Mouse (Mus musculus): ENCODE measurements around the gene Grwd1. TPM values are rescaled to one million over a fixed set of nuclear protein-coding genes. Genes with fewer than 3 reads are reported as not detected.
"Not testable (repeated sequence)": the region's sequence is repeated elsewhere in the genome, so short reads cannot be mapped to it uniquely, and the experiment has no call there.

The Grwd1 gene
- total RNA-seq (2021), result 10 to 100 TPM; 19.5 to 21.0 TPM

DNA sequence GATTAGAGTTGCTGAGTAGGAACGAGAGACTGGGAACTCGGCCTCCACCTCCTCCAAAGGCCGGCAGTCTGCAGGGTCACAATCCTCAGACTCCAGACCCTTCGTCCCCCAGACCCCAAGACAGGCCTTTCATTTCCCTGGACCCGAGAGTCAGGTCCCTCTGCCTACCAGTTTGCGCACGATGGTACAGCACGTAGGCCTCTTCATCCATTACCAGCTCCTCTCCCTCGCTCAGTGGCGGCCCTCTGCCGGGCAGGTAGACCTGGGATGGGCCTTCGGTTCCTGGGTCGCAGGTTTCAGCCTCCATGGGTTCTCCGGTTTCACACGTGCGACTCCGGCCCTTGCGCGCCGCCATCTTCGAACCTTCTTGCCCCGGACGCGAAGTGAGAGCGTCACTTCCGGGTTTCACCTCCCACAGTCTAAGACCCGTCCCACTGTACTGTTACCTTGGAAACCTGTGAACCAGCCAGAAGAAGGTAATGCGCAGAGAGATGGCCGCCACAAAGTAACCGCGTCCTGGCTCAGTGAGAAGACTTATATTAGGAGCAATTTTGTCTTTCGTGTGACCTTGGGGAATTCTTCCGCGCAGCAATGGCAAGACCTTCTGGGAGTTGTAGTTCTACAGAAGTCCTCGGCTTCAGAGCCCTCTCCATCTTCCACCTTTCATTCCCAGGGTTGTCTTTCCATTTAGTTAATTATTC is at the start of gene Grwd1:
Gene Grwd1, minus strand, starts transcription at position 518 of the 701 bp plus-strand sequence.
- DNase-seq (ENCODE audit: low spot score in 2 of 2), result peak; percentile 89 to 90
- intact Hi-C loops (cut with DNase I), result no loop called here

DNA sequence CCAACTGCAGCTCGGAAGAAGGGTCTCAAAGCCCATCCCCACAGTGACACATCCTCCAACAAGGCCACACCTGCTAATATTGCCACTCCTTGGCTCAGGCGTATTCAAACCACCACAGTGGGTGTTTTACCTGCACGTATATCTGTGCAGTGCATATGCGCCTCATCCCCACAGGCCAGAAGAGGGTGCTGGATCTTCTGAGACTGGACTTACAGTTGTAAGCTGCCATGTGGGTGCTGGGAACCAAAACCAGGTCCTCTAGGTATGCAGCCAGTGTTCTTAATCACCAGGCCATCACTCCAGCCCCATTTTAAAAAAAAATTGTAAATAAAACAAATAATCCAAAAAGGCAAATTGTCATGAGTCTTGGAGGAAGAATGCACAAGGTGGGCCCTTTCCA is 49.8 kb upstream of the Grwd1 start:
- intact Hi-C loops (cut with DNase I), result no loop called here
- no peak for DNase-seq (ENCODE audit: low spot score in 2 of 2)

DNA sequence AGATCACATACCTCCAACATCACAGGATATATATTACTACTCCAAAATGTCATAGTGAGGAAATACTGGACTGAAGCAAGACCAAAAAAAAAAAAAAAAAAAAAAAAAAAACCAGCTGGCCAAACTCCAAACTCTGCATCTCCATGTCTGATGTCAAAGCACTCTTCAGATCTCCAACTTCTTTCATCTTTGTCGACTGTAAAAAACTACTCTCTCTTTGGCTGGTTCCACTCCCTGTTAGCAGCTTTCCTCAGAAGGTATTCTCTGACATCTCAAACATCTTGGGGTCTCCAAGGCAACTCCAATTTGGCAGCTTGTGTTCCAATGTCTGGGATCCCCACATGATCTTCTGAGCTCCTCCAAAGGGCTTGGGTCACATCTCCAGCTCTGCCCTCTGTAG is 47.5 kb upstream of the Grwd1 start, which contains the start of gene Grin2d:
Gene Grin2d, minus strand, starts transcription at position 101 of the 400 bp plus-strand sequence.
- DNase-seq (ENCODE audit: low spot score in 2 of 2); intact Hi-C loops (cut with DNase I): not testable (repeated sequence)

DNA sequence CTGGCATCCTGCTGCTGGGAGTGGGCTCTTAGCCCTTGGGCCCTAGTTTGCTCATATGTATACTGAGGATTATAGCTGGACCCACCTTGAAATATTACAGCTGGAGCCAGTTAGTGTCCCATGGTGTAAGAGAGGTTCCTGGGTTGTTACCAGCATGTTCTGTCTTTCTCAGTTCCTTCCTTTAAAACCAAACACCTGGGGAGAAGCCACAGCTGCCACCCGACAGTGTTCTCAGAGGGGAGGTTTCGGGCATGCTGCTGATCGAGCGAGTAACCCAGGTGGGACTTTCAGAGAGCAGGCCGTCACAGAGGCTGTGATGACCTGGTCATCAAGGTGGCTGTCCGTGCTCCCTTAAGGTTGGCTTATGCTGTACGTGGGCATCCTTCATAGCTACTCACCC is 46.2 kb upstream of the Grwd1 start:
- no peak for DNase-seq (ENCODE audit: low spot score in 2 of 2)
- intact Hi-C loops (cut with DNase I), result no loop called here

DNA sequence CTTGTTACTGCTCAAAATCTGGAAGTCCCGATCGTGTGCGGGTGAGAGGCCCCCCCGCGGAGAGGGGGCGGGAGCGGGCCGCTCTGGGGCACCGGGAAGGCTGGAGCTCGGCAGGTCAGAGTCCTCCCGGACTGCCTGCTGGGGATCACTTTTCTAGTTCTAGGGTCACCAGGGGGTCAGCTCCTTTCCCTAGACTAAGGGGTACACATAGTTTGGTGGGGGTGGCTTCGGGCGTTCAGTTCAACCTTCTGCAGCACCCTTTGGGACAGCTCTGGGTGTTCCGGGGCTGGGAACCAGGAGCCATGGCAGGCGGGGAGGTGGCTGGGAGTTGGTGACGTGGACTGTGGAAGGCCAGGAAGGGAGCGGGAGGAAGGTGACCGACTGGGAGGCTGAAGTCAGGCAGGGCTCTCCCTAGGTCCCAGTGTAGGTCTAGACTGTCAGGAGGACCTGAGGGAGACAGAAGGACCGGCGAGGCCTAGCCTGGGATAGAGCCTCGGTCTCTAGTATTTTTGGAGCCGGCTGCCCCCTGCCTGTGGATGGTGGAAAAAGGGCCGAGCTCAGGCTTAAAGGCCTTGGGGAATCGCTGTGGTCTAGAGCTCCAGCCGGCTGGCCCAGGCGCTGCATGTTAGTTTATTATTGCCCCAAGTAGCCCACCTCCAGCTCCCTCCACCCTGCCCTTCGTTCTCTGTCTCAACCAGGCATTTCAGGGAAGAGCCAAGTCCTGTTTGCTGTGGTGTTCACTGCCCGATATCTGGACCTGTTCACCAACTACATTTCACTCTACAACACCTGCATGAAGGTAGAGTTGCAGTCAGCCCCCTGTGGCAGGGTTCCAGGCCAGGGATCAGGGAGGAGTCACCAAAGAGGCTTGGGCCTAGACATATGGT is 42.6 kb upstream of the Grwd1 start:
- intact Hi-C loops (cut with DNase I), result loop anchor here (2.0 to 5.0 kb wide), 2 partner anchors 64 to 135 kb away; no protein-coding TSS in a partner anchor
- DNase-seq (ENCODE audit: low spot score in 2 of 2), result peak; percentile 61 to 62

DNA sequence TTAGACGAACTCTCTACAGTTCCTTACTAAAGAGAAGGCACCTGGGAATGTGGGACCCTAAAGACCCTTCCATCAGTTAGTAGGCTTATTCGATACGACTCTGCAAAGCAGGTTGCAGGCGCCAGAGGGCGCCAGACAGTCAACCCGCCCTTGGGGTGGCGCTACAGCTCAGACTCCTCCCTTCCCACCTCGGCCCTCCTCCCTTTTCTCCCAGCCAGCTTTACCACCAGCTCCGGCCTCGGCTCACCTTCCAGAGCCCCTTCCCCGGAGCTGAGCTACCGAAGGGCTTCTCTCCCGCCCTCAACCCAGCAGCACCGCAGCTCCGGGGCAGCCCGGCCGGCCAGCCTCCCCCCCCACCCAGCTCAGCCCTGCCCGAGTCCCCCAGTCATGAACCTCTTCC is 41.9 kb upstream of the Grwd1 start, which contains the start of gene Kdelr1:
Gene Kdelr1, plus strand, starts transcription at position 149 of the 400 bp plus-strand sequence.
- intact Hi-C loops (cut with DNase I), result loop anchor here (2.0 to 5.0 kb wide), 2 partner anchors 65 to 136 kb away; no protein-coding TSS in a partner anchor
- peak; percentile 84 to 89 for DNase-seq (ENCODE audit: low spot score in 2 of 2)

DNA sequence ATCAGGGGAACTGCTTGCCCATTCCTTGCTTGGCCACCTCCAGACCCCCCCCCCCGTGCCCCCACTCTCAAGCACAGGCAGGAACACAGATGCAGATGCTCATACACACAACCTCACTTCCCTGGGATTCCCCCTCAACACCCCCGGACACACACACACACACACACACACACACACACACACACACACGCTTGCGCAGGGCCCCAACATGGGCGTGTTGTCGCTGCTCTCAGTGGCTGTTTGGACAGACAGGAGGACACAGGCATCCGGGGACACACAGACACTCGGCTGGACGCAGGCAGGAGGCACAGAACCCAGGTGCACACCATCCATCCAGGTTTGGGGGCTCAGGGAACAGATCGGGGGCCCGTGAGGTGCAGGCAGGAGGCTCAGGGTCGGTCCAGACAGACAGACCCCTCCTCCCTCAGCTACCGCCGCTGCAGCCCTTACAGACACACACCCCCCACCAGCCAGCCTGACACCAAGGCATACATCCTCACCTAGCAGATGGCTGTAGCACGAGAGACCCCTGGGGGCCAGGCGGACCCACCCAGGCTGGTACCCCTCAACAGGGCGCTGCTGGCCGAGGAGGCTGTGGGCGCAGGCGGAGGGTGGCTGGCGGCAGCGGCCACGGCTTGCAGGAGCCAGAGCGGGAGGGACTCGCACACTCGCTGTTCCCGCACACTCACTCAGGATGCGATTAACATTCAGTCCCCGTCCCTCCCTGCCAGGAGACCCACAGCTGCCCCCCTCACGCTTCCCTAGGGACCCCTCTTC is 39.7 kb upstream of the Grwd1 start:
- intact Hi-C loops (cut with DNase I), result loop anchor here (5.0 kb wide), 1 partner anchor 67 kb away; no protein-coding TSS in a partner anchor
- DNase-seq (ENCODE audit: low spot score in 2 of 2), result no peak

DNA sequence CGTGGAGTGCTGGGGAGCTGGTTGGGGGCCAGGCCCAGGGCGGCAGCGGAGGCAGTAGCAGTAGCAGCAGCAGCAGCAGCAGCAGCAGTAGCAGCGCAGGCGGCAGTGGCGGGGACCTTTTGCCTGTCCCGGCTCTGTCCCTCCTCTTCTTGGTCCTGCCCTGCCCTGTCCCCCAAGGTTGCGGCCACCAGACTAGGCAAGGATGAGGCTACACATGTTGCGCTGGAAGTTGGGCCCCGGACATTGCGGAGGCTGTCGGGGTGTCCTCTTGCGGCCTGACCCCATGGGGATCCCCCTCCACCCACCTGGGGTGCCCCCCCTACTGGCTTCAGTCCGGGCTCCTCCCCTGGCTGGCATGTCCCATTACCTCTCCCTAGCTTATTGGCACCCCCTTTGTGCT is 39.0 kb upstream of the Grwd1 start:
- no peak for DNase-seq (ENCODE audit: low spot score in 2 of 2)
- intact Hi-C loops (cut with DNase I), result loop anchor here (5.0 kb wide), 1 partner anchor 68 kb away; no protein-coding TSS in a partner anchor

DNA sequence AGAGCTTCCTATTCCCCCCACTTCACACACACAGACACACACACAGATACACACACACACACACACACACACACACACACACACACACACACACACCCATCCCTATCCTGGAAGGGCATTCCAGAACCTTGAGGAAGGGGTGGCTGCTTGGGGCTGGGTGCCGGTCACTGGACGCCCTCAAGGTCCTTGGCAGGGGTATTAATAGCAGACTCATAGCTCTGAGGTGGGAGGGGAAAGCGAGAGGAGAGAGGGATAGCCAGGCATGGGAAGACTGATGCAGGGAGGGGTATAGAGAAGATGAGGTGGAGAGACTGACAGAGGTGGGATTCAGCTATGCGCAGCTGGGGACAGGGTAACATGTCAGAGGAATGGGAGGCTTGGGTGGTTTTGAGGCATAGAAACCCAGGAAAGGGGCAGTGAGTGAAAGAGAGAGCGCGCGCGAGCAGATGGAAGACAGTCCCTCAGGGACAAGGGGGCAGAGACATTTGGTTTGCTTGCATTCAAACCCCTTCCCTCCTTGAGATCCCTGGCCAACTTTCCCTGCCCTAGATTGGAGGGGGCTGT is 38.4 kb upstream of the Grwd1 start:
- intact Hi-C loops (cut with DNase I), result no loop called here
- DNase-seq (ENCODE audit: low spot score in 2 of 2), result no peak

DNA sequence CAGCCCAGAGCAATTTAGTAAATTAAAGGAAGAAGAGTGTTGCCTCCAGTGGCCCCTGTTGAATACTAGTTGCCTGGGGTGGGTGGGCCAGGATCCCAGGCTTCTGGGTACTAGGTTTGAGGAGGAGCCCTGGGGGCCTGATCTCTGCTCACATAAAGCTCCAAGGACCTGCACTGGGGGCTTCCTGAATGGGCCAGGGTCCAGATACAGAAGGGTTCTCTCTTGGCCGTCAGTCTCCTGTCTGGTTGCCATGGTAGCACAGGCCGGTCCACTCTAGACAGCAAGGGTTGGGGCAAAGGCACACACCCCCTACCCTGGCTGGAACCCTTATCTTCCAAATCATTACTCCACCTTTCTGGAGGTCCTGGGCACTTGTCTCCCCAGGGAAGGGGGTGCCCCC is 37.1 kb upstream of the Grwd1 start:
- no peak for DNase-seq (ENCODE audit: low spot score in 2 of 2)
- intact Hi-C loops (cut with DNase I), result no loop called here

DNA sequence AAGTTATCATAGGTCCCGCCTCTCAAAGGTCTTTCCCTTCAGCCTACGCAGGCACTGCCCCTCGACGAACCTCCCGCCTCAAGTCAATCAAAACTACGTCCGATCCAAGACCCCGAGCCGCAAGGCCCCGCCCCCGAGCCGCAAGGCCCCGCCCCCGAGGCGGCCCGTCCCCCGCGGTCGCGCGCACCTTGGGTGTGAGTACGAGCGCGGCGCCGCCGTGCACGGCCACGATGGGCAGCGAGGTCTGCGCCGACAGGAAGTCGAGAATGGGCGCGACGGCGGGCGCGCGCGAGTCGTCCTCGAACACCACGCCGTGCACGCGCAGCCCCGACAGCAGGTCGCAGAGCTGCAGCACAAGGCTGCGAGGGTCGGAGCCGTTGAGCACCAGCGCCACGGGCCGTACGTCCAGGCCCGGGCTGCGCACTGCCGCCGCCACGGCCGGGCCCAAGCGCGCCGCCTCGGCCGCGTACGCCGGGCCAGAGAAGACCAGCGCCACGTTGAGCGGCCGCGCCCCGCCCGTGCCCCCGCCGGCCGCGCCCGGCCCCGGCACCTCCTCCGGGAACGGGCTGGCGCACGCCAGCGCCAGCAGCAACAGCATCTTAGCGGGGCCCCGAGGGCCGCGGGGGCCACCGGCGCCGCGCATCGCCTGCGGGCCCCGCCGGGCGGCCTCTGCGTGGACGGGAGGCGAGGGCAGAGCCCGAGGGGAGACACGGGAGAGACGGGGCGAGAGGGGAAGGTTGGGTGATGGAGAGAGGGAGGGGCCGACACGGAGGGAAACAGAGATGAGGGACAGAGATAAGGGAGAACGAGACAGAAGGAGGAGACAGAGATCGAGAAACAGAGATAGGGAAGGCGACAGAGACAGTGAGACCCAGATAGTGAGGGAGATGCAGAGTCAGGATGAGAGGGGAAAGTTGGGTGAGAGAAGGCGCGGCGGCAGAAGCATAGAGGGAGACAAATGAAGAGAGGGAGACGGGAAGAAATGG is 35.5 kb upstream of the Grwd1 start:
- intact Hi-C loops (cut with DNase I), result no loop called here
- DNase-seq (ENCODE audit: low spot score in 2 of 2), result peak; percentile 81 to 82

DNA sequence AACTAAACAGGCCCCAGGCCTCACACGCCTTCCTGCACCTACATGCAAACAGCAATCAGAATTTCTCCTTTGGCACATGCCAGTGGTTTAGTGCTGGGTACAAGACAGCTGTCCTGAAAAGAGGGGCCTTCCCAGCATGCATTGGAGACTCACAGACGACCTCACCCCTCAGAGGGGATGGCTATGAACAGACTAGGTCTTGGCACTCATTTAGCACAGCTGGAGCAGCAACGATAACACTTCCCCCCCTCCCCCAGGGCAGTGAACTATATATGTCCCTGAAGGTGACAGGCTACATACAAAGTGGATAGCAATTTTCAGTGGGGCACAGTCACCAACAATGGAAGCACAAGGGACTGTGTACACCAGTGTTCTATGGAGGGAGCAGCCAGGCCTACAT is 33.7 kb upstream of the Grwd1 start:
- intact Hi-C loops (cut with DNase I), result no loop called here
- no peak for DNase-seq (ENCODE audit: low spot score in 2 of 2)

DNA sequence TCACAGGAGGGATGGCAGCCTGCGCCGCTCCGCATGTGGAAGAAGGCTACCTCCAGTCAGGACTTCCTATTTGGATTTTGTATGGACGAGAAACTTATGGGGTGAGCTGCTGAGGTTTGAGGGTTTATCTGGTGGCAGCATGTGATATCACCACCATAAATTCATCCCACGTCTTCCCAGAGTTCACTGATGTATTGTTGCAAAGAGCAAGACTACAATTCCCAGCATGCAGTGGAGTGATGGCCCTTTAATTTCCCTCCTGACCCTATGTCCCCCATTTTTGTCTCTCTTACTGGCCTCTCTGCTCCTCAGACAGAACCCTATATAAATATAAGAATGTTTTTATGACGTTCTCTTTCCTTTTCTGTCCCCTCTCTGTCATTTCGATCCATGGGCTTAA is 32.1 kb upstream of the Grwd1 start:
- intact Hi-C loops (cut with DNase I), result no loop called here
- no peak for DNase-seq (ENCODE audit: low spot score in 2 of 2)

DNA sequence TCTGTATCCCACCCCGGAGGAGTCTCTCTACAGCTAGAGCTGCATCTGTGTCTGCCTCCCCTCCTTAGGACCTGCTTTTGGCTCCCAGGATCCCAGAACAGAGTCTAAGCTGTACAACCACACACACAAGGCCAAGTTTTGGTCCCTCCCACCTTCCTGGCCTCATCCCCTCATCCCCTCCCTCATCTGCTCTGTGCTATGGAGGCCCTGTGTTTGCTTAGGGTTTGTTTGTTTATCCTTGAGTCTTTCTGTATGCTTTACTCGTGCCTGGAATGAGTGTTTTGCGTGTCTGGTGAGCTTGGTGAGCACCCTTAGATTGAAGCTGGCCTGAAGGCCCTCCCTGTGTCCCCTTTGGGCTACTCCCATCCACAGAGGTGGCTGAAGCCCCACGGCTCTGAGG is 28.3 kb upstream of the Grwd1 start:
- intact Hi-C loops (cut with DNase I), result no loop called here
- DNase-seq (ENCODE audit: low spot score in 2 of 2), result no peak

DNA sequence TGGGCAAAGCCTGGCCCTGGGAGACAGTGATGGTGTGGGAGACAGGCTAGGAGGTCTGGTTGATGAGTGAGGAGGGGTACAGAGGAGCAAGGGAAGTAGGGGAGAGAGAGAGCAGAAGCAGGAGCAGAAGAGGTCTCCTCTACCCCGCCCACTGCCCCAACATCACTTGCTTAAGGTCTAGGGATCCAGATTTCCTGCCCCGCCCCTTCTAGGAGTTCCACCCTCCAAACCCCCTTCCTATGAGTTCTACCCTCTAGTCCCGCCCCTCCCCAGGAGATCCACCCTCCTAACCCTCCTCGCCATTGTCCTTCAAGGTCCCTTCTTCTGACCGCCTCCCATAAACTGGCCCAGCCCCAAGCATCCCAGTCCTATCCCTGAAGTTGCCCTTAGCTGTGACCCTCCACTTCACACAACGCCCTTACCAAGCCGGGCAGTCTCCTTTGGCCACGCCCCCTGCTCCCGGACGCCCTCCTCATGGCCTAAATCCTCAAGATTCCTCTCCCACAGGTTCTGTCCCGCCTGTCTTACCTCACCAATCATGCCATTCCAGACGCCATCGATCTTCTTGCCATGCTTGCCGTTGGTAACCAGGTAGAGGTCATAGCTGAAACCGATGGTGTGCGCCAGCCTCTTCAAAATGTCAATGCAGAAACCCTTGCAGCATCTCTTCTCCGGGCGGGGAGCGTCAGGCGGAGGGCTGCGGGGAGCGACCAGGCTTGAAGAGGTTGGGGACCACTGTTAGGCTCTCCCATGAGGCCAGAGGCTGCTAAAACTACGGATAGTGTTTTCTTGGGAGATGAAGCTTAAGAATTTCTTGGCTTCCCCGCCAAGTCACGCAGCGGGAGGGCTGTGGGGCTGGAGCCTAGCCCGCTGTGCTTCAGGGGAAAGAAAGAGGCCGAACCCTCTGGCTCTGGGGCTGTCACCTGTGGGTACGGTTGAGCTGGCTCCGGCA is 26.5 kb upstream of the Grwd1 start:
- intact Hi-C loops (cut with DNase I), result no loop called here
- no peak for DNase-seq (ENCODE audit: low spot score in 2 of 2)

DNA sequence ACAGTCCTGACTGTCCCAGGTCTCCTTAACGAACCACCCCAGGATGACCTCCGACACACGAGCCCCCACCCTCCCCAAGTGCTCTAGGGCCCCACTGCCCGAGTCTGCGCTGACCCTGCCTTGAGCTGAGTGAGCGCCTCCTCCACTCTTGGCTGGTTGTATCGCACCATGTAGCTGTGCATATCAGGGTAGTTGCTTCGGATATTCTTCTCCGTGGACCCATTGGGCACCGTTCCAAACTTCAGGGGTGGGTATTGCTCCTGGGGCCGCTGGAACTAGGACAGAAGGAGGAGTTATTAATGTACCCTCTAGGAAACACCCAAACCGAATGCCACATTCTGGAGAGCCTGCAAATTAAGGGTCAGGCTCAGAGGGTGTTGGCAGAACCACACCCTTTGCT is 22.3 kb upstream of the Grwd1 start:
- no peak for DNase-seq (ENCODE audit: low spot score in 2 of 2)
- intact Hi-C loops (cut with DNase I), result no loop called here

DNA sequence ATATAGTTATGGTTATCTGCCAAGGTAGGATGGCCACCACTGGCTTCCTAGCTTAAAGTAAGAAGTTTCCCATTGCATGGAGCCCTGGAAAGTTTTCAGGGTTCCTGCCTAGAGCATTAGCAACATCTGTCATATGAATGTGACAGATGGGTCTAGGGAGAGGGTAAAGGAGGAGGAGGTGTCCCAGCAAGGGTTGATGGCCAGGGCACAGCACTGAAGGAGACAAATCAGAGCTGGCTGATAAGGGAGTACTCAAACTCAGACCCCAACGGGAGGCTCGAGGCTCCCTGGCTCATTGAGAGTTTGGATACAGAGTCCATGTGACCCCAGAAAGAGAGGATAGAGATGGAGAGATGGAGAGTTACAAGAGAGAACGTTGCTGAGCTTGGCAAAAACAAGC is 19.9 kb upstream of the Grwd1 start:
- no peak for DNase-seq (ENCODE audit: low spot score in 2 of 2)
- intact Hi-C loops (cut with DNase I), result no loop called here

All from left cerebral cortex, postnatal 36 days (tissue).